Mouse (Mus musculus): ENCODE results near the gene Ogn. TPM values are rescaled to one million over a fixed set of nuclear protein-coding genes. Genes with fewer than 3 reads are reported as not detected.
"Not testable (repeated sequence)": the region's sequence is repeated elsewhere in the genome, so short reads cannot be mapped to it uniquely, and the experiment has no call there.

Ogn gene
- polyA plus RNA-seq (2015; fragmentation: Nextera tagmentation; extraction: Ambion mirVana): 96.0 and 101 TPM in 2 replicates

- 47% methylated on average over 4 of the region's 4 CpGs for WGBS
- Histone ChIP-seq H3K4me3 (replicated peaks) (peak within 1 kb of the TSS; percentile 34), H3K9me3 (no peaks in the 10 kb centered on the region), H3K4me2 (peak within 1 kb of the TSS; percentile 27; the same call in 1 of the 2 replicates), H3K9ac (no peak within 1 kb of the TSS), H3K27me3 (replicated peaks) (no peaks in the 10 kb centered on the region), H3K4me1 (no peaks in the 10 kb centered on the region), H3K27ac (peak within 1 kb of the TSS; percentile 57; the same call in 1 of the 2 replicates), H3K36me3 (no peaks in the 10 kb centered on the region)
- no peak; the same call in 1 of the 2 replicates for ATAC-seq (ENCODE audit: insufficient read depth, low FRiP score, low read depth)
Observed at GRCm38 (mm10) chr13:49607714-49608113, at the start of gene Ogn. Gene Ogn, plus strand, starts transcription at chr13:49608046.

GRCm38 (mm10) chr13:49559185-49559584 lies 48.7 kb upstream of the Ogn start:
- Histone ChIP-seq H3K27me3 (replicated peaks) (no peaks in the 10 kb centered on the region), H3K27ac (no peak overlapping the region), H3K36me3 (no peaks in the 10 kb centered on the region), H3K4me3 (replicated peaks) (no peak overlapping the region), H3K9me3 (no peaks in the 10 kb centered on the region), H3K4me1 (no peaks in the 10 kb centered on the region), H3K9ac (no peak overlapping the region), H3K4me2 (no peak overlapping the region)
- ATAC-seq (ENCODE audit: insufficient read depth, low FRiP score, low read depth): no peak
- WGBS: 44% methylated on average over 2 of the region's 2 CpGs

GRCm38 (mm10) chr13:49560886-49561285 lies 47.0 kb upstream of the Ogn start:
- Histone ChIP-seq H3K27ac (no peak overlapping the region), H3K9ac (no peak overlapping the region), H3K4me1 (no peaks in the 10 kb centered on the region), H3K36me3 (no peaks in the 10 kb centered on the region), H3K27me3 (replicated peaks) (no peaks in the 10 kb centered on the region), H3K4me3 (replicated peaks) (no peak overlapping the region), H3K9me3 (no peaks in the 10 kb centered on the region), H3K4me2 (no peak overlapping the region)
- ATAC-seq (ENCODE audit: insufficient read depth, low FRiP score, low read depth): no peak
- WGBS: 47% methylated on average over 2 of the region's 2 CpGs

- Histone ChIP-seq H3K4me3 (replicated peaks) (no peak overlapping the region), H3K36me3 (no peaks in the 10 kb centered on the region), H3K4me2 (no peak overlapping the region), H3K4me1 (no peaks in the 10 kb centered on the region), H3K27ac (no peak overlapping the region), H3K9ac (no peak overlapping the region), H3K9me3 (no peaks in the 10 kb centered on the region), H3K27me3 (replicated peaks) (no peaks in the 10 kb centered on the region)
- ATAC-seq (ENCODE audit: insufficient read depth, low FRiP score, low read depth): no peak
- 83% methylated on average over 1 of the region's 1 CpGs for WGBS
Observed at GRCm38 (mm10) chr13:49564347-49564746, 43.5 kb upstream of the Ogn start.

- WGBS: 80% methylated on average over 3 of the region's 3 CpGs
- no peaks in the 10 kb centered on the region for H3K4me1 ChIP-seq
- H3K9ac ChIP-seq: no peak overlapping the region
- no peaks in the 10 kb centered on the region for H3K36me3 ChIP-seq
- no peaks in the 10 kb centered on the region for H3K27me3 ChIP-seq (replicated peaks)
- H3K9me3 ChIP-seq: no peaks in the 10 kb centered on the region
- H3K4me3 ChIP-seq (replicated peaks): no peak overlapping the region
- no peak overlapping the region for H3K4me2 ChIP-seq
- H3K27ac ChIP-seq: no peak overlapping the region
- no peak for ATAC-seq (ENCODE audit: insufficient read depth, low FRiP score, low read depth)
Observed at GRCm38 (mm10) chr13:49570371-49570770, 37.5 kb upstream of the Ogn start.

- 69% methylated on average over 2 of the region's 2 CpGs for WGBS
- Histone ChIP-seq H3K27ac (no peak overlapping the region), H3K36me3 (no peaks in the 10 kb centered on the region), H3K27me3 (replicated peaks) (no peaks in the 10 kb centered on the region), H3K4me1 (no peaks in the 10 kb centered on the region), H3K9ac (no peak overlapping the region), H3K4me2 (no peak overlapping the region), H3K9me3 (no peaks in the 10 kb centered on the region), H3K4me3 (replicated peaks) (no peak overlapping the region)
- no peak for ATAC-seq (ENCODE audit: insufficient read depth, low FRiP score, low read depth)
Observed at GRCm38 (mm10) chr13:49571418-49571817, 36.4 kb upstream of the Ogn start.

- H3K9ac ChIP-seq: no peak within 1 kb of the TSS
- H3K4me2 ChIP-seq: peak within 1 kb of the TSS; percentile 19; the same call in 1 of the 2 replicates
- WGBS: 38% methylated on average over 8 of the region's 8 CpGs
Observed at GRCm38 (mm10) chr13:49581541-49582530, 26.0 kb upstream of the Ogn start, which contains the start of gene Omd. Gene Omd, plus strand, starts transcription at chr13:49582462.

GRCm38 (mm10) chr13:49583859-49584258 lies 24.0 kb upstream of the Ogn start:
- Histone ChIP-seq H3K4me3 (replicated peaks) (no peak overlapping the region), H3K36me3 (no peaks in the 10 kb centered on the region), H3K27me3 (replicated peaks) (no peaks in the 10 kb centered on the region), H3K27ac (peak overlapping the region; percentile 42), H3K4me1 (no peaks in the 10 kb centered on the region), H3K4me2 (no peak overlapping the region), H3K9ac (no peak overlapping the region), H3K9me3 (no peaks in the 10 kb centered on the region)
- no peak for ATAC-seq (ENCODE audit: insufficient read depth, low FRiP score, low read depth)

More at GRCm38 (mm10) chr13:49581541-49582530, 26.0 kb upstream of the Ogn start, which contains the start of gene Omd:
- Histone ChIP-seq H3K9me3 (no peaks in the 10 kb centered on the region), H3K4me3 (replicated peaks) (no peak within 1 kb of the TSS), H3K27ac (peak within 1 kb of the TSS; percentile 90), H3K4me1 (no peaks in the 10 kb centered on the region), H3K27me3 (replicated peaks) (no peaks in the 10 kb centered on the region), H3K36me3 (no peaks in the 10 kb centered on the region)
- peak; percentile 53; the same call in 1 of the 2 replicates for ATAC-seq (ENCODE audit: insufficient read depth, low FRiP score, low read depth)

GRCm38 (mm10) chr13:49584307-49585005 lies 23.4 kb upstream of the Ogn start:
- no peak for ATAC-seq (ENCODE audit: insufficient read depth, low FRiP score, low read depth)
- no peaks in the 10 kb centered on the region for H3K36me3 ChIP-seq
- no peaks in the 10 kb centered on the region for H3K4me1 ChIP-seq
- H3K4me3 ChIP-seq (replicated peaks): no peak overlapping the region
- no peaks in the 10 kb centered on the region for H3K9me3 ChIP-seq
- no peaks in the 10 kb centered on the region for H3K27me3 ChIP-seq (replicated peaks)
- no peak overlapping the region for H3K4me2 ChIP-seq
- peak overlapping the region; percentile 42 for H3K27ac ChIP-seq
- H3K9ac ChIP-seq: no peak overlapping the region
- 64% methylated on average over 8 of the region's 8 CpGs for WGBS

GRCm38 (mm10) chr13:49586062-49586461 lies 21.8 kb upstream of the Ogn start:
- 90% methylated on average over 6 of the region's 6 CpGs for WGBS
- Histone ChIP-seq H3K9me3 (no peaks in the 10 kb centered on the region), H3K36me3 (no peaks in the 10 kb centered on the region), H3K9ac (no peak overlapping the region), H3K27ac (no peak overlapping the region), H3K4me2 (no peak overlapping the region), H3K4me3 (replicated peaks) (no peak overlapping the region), H3K4me1 (no peaks in the 10 kb centered on the region), H3K27me3 (replicated peaks) (no peaks in the 10 kb centered on the region)
- no peak for ATAC-seq (ENCODE audit: insufficient read depth, low FRiP score, low read depth)

- 84% methylated on average over 2 of the region's 2 CpGs for WGBS
- not testable (repeated sequence) for H3K9ac ChIP-seq; H3K27ac ChIP-seq; H3K27me3 ChIP-seq (replicated peaks); H3K9me3 ChIP-seq; ATAC-seq (ENCODE audit: insufficient read depth, low FRiP score, low read depth); H3K4me1 ChIP-seq; H3K36me3 ChIP-seq; H3K4me3 ChIP-seq (replicated peaks); H3K4me2 ChIP-seq
Observed at GRCm38 (mm10) chr13:49602541-49602940, 5.3 kb upstream of the Ogn start.

- Histone ChIP-seq H3K27ac (no peak overlapping the region), H3K27me3 (replicated peaks) (no peaks in the 10 kb centered on the region), H3K9ac (no peak overlapping the region), H3K4me3 (replicated peaks) (no peak overlapping the region), H3K4me2 (no peak overlapping the region), H3K4me1 (no peaks in the 10 kb centered on the region), H3K36me3 (no peaks in the 10 kb centered on the region), H3K9me3 (no peaks in the 10 kb centered on the region)
- no peak for ATAC-seq (ENCODE audit: insufficient read depth, low FRiP score, low read depth)
Observed at GRCm38 (mm10) chr13:49603603-49604002, 4.2 kb upstream of the Ogn start.
